Mouse (Mus musculus) testis, adult 2 months (tissue): ENCODE results near the gene Ctso. TPM values are rescaled to one million over a fixed set of nuclear protein-coding genes. Genes with fewer than 3 reads are reported as not detected.
A peak's percentile ranks its signal among the peaks of the same experiment; 100 is the strongest.

ENCODE experiments used
- H3K27ac ChIP-seq: fragments of 200-500 bp; 2 replicates; pipeline ENCODE4 v1.5.1; 2012; ENCODE audit warnings: low read depth, low read length; ENCODE audit not compliant: control insufficient read depth, insufficient read depth
- H3K27me3 ChIP-seq: fragments of 200-500 bp; 2 replicates; pipeline ENCODE4 v1.6.1; 2012; ENCODE audit warnings: mild to moderate bottlenecking, low read length, moderate library complexity; ENCODE audit not compliant: control insufficient read depth, insufficient read depth
- H3K36me3 ChIP-seq: fragments of 200-500 bp; 2 replicates; pipeline ENCODE4 v1.6.1; 2012; ENCODE audit warnings: mild to moderate bottlenecking, low read length; ENCODE audit not compliant: control insufficient read depth, insufficient read depth
- H3K4me1 ChIP-seq: fragments of 200-500 bp; 2 replicates; pipeline ENCODE4 v1.6.1; 2012; ENCODE audit warnings: low read length; ENCODE audit not compliant: control insufficient read depth, insufficient read depth
- H3K4me3 ChIP-seq: fragments of 200-500 bp; 2 replicates; pipeline ENCODE4 v1.5.1; 2012; ENCODE audit warnings: low read depth, mild to moderate bottlenecking, low read length, moderate library complexity, mixed read lengths; ENCODE audit not compliant: control insufficient read depth
- CTCF ChIP-seq: fragments of 200-500 bp; IDR thresholded peaks from 2 replicates; pipeline ENCODE4 v1.5.1; 2012; ENCODE audit warnings: low read depth, mild to moderate bottlenecking, inconsistent platforms, low read length, moderate library complexity; ENCODE audit not compliant: control insufficient read depth, insufficient read depth, insufficient replicate concordance
- POLR2A ChIP-seq: fragments of 200-500 bp; IDR thresholded peaks from 2 replicates; pipeline ENCODE4 v1.6.1; 2012; ENCODE audit warnings: low read depth, mild to moderate bottlenecking, inconsistent platforms, low read length, moderate library complexity; ENCODE audit not compliant: control insufficient read depth
- polyA plus RNA-seq: library from polyadenylated mRNA; depleted of rRNA; stranded (reverse); fragments of >200 nt; gene quantifications from 2 replicates; pipeline ENCODE4 v1.2.3, GENCODE M21; 2012; rRNA removed

Gene Ctso
- polyA plus RNA-seq, 1 experiment, result 4.0 TPM

- no peak overlapping the region for H3K4me3 ChIP-seq
- TF ChIP-seq CTCF, result no peak
- no peak for TF ChIP-seq POLR2A
- H3K27ac ChIP-seq, result no peak overlapping the region
- H3K27me3 ChIP-seq, result no peaks in the 10 kb centered on the region
- H3K4me1 ChIP-seq, result no peaks in the 10 kb centered on the region
- H3K36me3 ChIP-seq, result no peaks in the 10 kb centered on the region
Observed at GRCm38 (mm10) chr3:81990531-81990930, 58.1 kb downstream of the Ctso start.

GRCm38 (mm10) chr3:81995371-81995770 lies 63.0 kb downstream of the Ctso start:
- H3K4me1 ChIP-seq, result no peaks in the 10 kb centered on the region
- H3K27ac ChIP-seq, result no peak overlapping the region
- TF ChIP-seq CTCF (no peak), POLR2A (no peak)
- H3K36me3 ChIP-seq, result no peaks in the 10 kb centered on the region
- H3K27me3 ChIP-seq, result no peaks in the 10 kb centered on the region
- H3K4me3 ChIP-seq, result no peak overlapping the region

- peak; percentile 29; the same call in 1 of the 2 replicates for TF ChIP-seq CTCF
- no peak for TF ChIP-seq POLR2A
- Histone ChIP-seq H3K27me3 (no peaks in the 10 kb centered on the region), H3K27ac (no peak overlapping the region), H3K36me3 (no peaks in the 10 kb centered on the region), H3K4me3 (no peak overlapping the region), H3K4me1 (no peaks in the 10 kb centered on the region)
Observed at GRCm38 (mm10) chr3:81995988-81996387, 63.6 kb downstream of the Ctso start.

Other genes with a start within 250 kb of the Ctso start
- 0.16 and 0.40 TPM in 2 replicates for gene Tdo2, start 43.6 kb downstream of the Ctso start, polyA plus RNA-seq
- gene Asic5, start 49.7 kb downstream of the Ctso start, polyA plus RNA-seq, result not detected in 2 replicates
- gene Gucy1b1, start 142.1 kb downstream of the Ctso start, polyA plus RNA-seq, result 0.57 and 0.61 TPM in 2 replicates
- 1.6 TPM in 2 replicates for gene Gucy1a1, start 213.2 kb downstream of the Ctso start, polyA plus RNA-seq